Mouse (Mus musculus): ENCODE results near the gene Zranb1. TPM values are rescaled to one million over a fixed set of nuclear protein-coding genes. Genes with fewer than 3 reads are reported as not detected.

Gene Zranb1
- total and polyA plus RNA-seq, 3 experiments = 17.4 to 18.5 TPM; not detected in 1

GRCm38 (mm10) chr7:133029496-133030047, 98.6 kb downstream of the Zranb1 start (continued):
- TF ChIP-seq USF1 (IDR thresholded peaks at IDR 0.05; ENCODE audit: low read depth, low read length) = peak; percentile 67

GRCm38 (mm10) chr7:133032589-133033203, 101.8 kb downstream of the Zranb1 start:
- no peak overlapping the region for H3K27ac ChIP-seq (ENCODE audit: control insufficient read depth, low read depth, low read length)
- peaks cover 2 to 22% of the 10 kb centered on the region in 2 experiments; a peak in 3 of 4 replicates for H3K36me3 ChIP-seq (ENCODE audit: control insufficient read depth in 1 of 2, insufficient read depth in 2 of 2, low read length in 2 of 2)
- no peak overlapping the region for H3K4me3 ChIP-seq (ENCODE audit: control insufficient read depth in 1 of 2, insufficient read depth in 1 of 2, low read depth in 2 of 2, low read length in 2 of 2)
- peak; percentile 64 for DNase-seq (ENCODE audit: low read depth, low spot score)
- peaks cover 8 to 21% of the 10 kb centered on the region in 2 experiments for H3K4me1 ChIP-seq (ENCODE audit: control insufficient read depth in 1 of 2, insufficient read depth in 2 of 2, low read length in 2 of 2)
- peak; percentile 66 for TF ChIP-seq SMC3 (IDR thresholded peaks at IDR 0.05; ENCODE audit: low read depth, low read length)
- TF ChIP-seq TAL1 (IDR thresholded peaks at IDR 0.05; ENCODE audit: low read length) = no peak
- TF ChIP-seq RAD21 (IDR thresholded peaks at IDR 0.05; ENCODE audit: low read depth, low read length) = peak; percentile 75
- TF ChIP-seq SIN3A (IDR thresholded peaks at IDR 0.05; ENCODE audit: low read length) = 0 out of 2 replicates have a peak, but pooled peaks have one; percentile 12
- no peak for TF ChIP-seq MAX (IDR thresholded peaks at IDR 0.05; ENCODE audit: low read length)
- TF ChIP-seq MAFK (IDR thresholded peaks at IDR 0.05; ENCODE audit: borderline replicate concordance, low read depth, low read length) = no peak
- TF ChIP-seq POLR2AphosphoS2 (IDR thresholded peaks at IDR 0.05; ENCODE audit: low read length) = no peak
- peak; percentile 78 to 82 (median 81) for TF ChIP-seq CTCF (IDR thresholded peaks at IDR 0.05 in 2 of 3, conservative IDR thresholded peaks at IDR 0.05 in 1 of 3; ENCODE audit: control insufficient read depth in 1 of 3, insufficient read depth in 1 of 3, low read depth in 2 of 3, low read length in 3 of 3, poor library complexity in 1 of 3, severe bottlenecking in 1 of 3)
- no peak overlapping the region for H3K9ac ChIP-seq (ENCODE audit: control insufficient read depth, low read depth, low read length, poor library complexity, severe bottlenecking)
- no peaks in the 10 kb centered on the region for H3K27me3 ChIP-seq (ENCODE audit: control insufficient read depth in 1 of 2, insufficient read depth in 2 of 2, low read length in 2 of 2)
- H3K9me3 ChIP-seq (replicated peaks; ENCODE audit: insufficient read depth, low read length) = no peaks in the 10 kb centered on the region
- H3K79me2 ChIP-seq (ENCODE audit: control insufficient read depth, insufficient read depth, low read length, poor library complexity) = 0 out of 2 replicates have a peak, but pooled peaks cover 1% of the 10 kb centered on the region

GRCm38 (mm10) chr7:133035901-133036300, 105.0 kb downstream of the Zranb1 start:
- Histone ChIP-seq H3K27ac (ENCODE audit: control insufficient read depth, low read depth, low read length) (no peak overlapping the region), H3K4me3 (ENCODE audit: control insufficient read depth in 1 of 2, insufficient read depth in 1 of 2, low read depth in 2 of 2, low read length in 2 of 2) (no peak overlapping the region), H3K9ac (ENCODE audit: control insufficient read depth, low read depth, low read length, poor library complexity, severe bottlenecking) (no peak overlapping the region), H3K36me3 (ENCODE audit: control insufficient read depth in 1 of 2, insufficient read depth in 2 of 2, low read length in 2 of 2) (peaks cover 0 to 2% of the 10 kb centered on the region in 2 experiments; a peak in 1 of 4 replicates), H3K79me2 (ENCODE audit: control insufficient read depth, insufficient read depth, low read length, poor library complexity) (no peaks in the 10 kb centered on the region), H3K27me3 (ENCODE audit: control insufficient read depth in 1 of 2, insufficient read depth in 2 of 2, low read length in 2 of 2) (no peaks in the 10 kb centered on the region), H3K4me1 (ENCODE audit: control insufficient read depth in 1 of 2, insufficient read depth in 2 of 2, low read length in 2 of 2) (no peaks in the 10 kb centered on the region), H3K9me3 (replicated peaks; ENCODE audit: insufficient read depth, low read length) (no peaks in the 10 kb centered on the region)
- DNase-seq (ENCODE audit: low read depth, low spot score) = no peak
- no peak for TF ChIP-seq POLR2A (IDR thresholded peaks at IDR 0.05; ENCODE audit: control insufficient read depth in 1 of 2, insufficient read depth in 1 of 2, low read depth in 1 of 2, low read length in 2 of 2, poor library complexity in 1 of 2)
- no peak for TF ChIP-seq CHD1 (IDR thresholded peaks at IDR 0.05; ENCODE audit: low read depth, low read length)
- TF ChIP-seq E2F4 (IDR thresholded peaks at IDR 0.05; ENCODE audit: borderline replicate concordance, low read depth, low read length) = no peak
- TF ChIP-seq USF2 (IDR thresholded peaks at IDR 0.05; ENCODE audit: borderline replicate concordance in 1 of 2, insufficient read depth in 1 of 2, low read depth in 1 of 2, low read length in 2 of 2) = no peak
- TF ChIP-seq RCOR1 (IDR thresholded peaks at IDR 0.05; ENCODE audit: low read depth, low read length) = no peak
- TF ChIP-seq RAD21 (IDR thresholded peaks at IDR 0.05; ENCODE audit: low read depth, low read length) = no peak
- TF ChIP-seq MAFK (IDR thresholded peaks at IDR 0.05; ENCODE audit: borderline replicate concordance, low read depth, low read length) = no peak
- no peak for TF ChIP-seq CTCF (IDR thresholded peaks at IDR 0.05 in 2 of 3, conservative IDR thresholded peaks at IDR 0.05 in 1 of 3; ENCODE audit: control insufficient read depth in 1 of 3, insufficient read depth in 1 of 3, low read depth in 2 of 3, low read length in 3 of 3, poor library complexity in 1 of 3, severe bottlenecking in 1 of 3)
- no peak for TF ChIP-seq MAX (IDR thresholded peaks at IDR 0.05; ENCODE audit: low read length)
- TF ChIP-seq GATA1 (IDR thresholded peaks at IDR 0.05; ENCODE audit: low read depth, low read length) = no peak
- TF ChIP-seq ETS1 (IDR thresholded peaks at IDR 0.05; ENCODE audit: low read depth, low read length) = no peak
- TF ChIP-seq TCF12 (IDR thresholded peaks at IDR 0.05; ENCODE audit: low read depth, low read length) = no peak
- no peak for TF ChIP-seq ZMIZ1 (IDR thresholded peaks at IDR 0.05; ENCODE audit: low read depth, low read length)
- TF ChIP-seq ZNF384 (IDR thresholded peaks at IDR 0.05; ENCODE audit: low read depth, low read length) = no peak
- no peak for TF ChIP-seq BHLHE40 (IDR thresholded peaks at IDR 0.05; ENCODE audit: borderline replicate concordance, low read depth, low read length)
- TF ChIP-seq USF1 (IDR thresholded peaks at IDR 0.05; ENCODE audit: low read depth, low read length) = no peak
- TF ChIP-seq KAT2A (conservative IDR thresholded peaks at IDR 0.05; ENCODE audit: low read depth, low read length) = no peak
- TF ChIP-seq MXI1 (IDR thresholded peaks at IDR 0.05; ENCODE audit: low read depth, low read length) = no peak
- no peak for TF ChIP-seq TAL1 (IDR thresholded peaks at IDR 0.05; ENCODE audit: low read length)
